Mouse (Mus musculus): ENCODE measurements at regions not wholly inside any gene's neighbourhood (a gene's known extent, or its start where the extent isn't known, plus 50 kb on each side); places are given as distances from the start of the nearest gene placed in this dataset.

DNA sequence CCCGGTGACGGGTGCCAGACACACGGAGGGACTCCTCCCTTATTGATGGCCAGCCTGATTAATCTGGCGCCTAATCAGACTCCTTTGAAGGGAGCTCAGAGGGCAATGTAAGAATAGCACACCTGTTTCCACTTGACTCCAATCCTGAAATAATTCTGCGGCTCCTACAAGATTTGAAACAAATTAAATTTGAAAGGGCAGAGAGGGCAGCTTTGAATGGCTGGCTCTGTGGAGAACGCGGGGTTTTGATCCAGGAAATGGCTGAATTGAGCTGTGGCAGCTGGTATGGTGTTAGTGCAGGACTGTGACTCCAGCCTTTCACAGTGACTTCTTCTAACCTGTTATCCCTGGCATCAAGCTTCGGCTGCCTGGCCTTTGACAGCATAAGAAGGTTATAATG is 232.0 kb upstream of the Mpped2 start:
- peaks cover 13% of the 10 kb centered on the region for H3K4me1 ChIP-seq (ENCODE audit: control insufficient read depth, insufficient read depth)
- no peak overlapping the region for H3K27ac ChIP-seq (ENCODE audit: low read depth)
- no peak for DNase-seq (ENCODE audit: low spot score)
- no peaks in the 10 kb centered on the region for H3K9me3 ChIP-seq (replicated peaks; ENCODE audit: control insufficient read depth, low read length)
- WGBS = 26% methylated on average over 8 of the region's 8 CpGs
- ATAC-seq (ENCODE audit: insufficient read depth, low read depth) = 0 out of 2 replicates have a peak, but pooled peaks have one; percentile 20
- no peaks in the 10 kb centered on the region for H3K36me3 ChIP-seq (replicated peaks; ENCODE audit: control insufficient read depth, insufficient read depth, low read length)
- H3K27me3 ChIP-seq (ENCODE audit: control insufficient read depth, insufficient read depth, low read length) = no peaks in the 10 kb centered on the region
- TF ChIP-seq CTCF (IDR thresholded peaks at IDR 0.05; ENCODE audit: low read depth) (no peak), EP300 (IDR thresholded peaks at IDR 0.05; ENCODE audit: low read depth) (no peak)
- no peak overlapping the region for H3K4me3 ChIP-seq (ENCODE audit: low read depth, low read length)
- H3K9ac ChIP-seq (replicated peaks; ENCODE audit: low read depth, low read length) = no peak overlapping the region
- peak overlapping the region; percentile 33; the same call in 1 of the 2 replicates for H3K4me2 ChIP-seq (ENCODE audit: low read depth, low read length)

DNA sequence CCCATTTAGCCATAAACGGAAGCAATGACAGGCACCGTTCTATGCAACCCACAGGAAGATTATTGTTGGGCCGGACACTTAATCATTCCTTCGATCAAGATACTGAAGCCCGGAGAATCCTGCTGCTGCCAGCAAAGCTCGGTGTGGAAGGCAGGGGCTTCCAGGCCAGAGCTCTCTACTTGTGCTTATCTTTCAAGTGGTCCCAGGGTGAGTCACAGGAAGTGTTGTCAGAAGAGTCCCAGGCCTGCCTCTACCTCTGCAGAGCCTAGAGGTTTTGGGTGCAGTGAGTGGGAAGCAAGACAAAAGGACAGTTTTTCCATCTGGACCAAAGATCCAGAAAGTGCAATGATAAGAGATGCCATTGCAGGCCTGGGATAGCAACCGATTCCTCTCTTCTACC is 231.6 kb upstream of the Mpped2 start:
- no peaks in the 10 kb centered on the region for H3K9me3 ChIP-seq (replicated peaks; ENCODE audit: control insufficient read depth, low read length)
- H3K27me3 ChIP-seq (ENCODE audit: control insufficient read depth, insufficient read depth, low read length) = no peaks in the 10 kb centered on the region
- no peak overlapping the region for H3K27ac ChIP-seq (ENCODE audit: low read depth)
- peak overlapping the region; percentile 33; the same call in 1 of the 2 replicates for H3K4me2 ChIP-seq (ENCODE audit: low read depth, low read length)
- no peak overlapping the region for H3K9ac ChIP-seq (replicated peaks; ENCODE audit: low read depth, low read length)
- peaks cover 13% of the 10 kb centered on the region for H3K4me1 ChIP-seq (ENCODE audit: control insufficient read depth, insufficient read depth)
- H3K36me3 ChIP-seq (replicated peaks; ENCODE audit: control insufficient read depth, insufficient read depth, low read length) = no peaks in the 10 kb centered on the region
- peak; percentile 39 for DNase-seq (ENCODE audit: low spot score)
- no peak overlapping the region for H3K4me3 ChIP-seq (ENCODE audit: low read depth, low read length)
- no peak for TF ChIP-seq CTCF (IDR thresholded peaks at IDR 0.05; ENCODE audit: low read depth)
- TF ChIP-seq EP300 (IDR thresholded peaks at IDR 0.05; ENCODE audit: low read depth) = no peak
- WGBS = 5% methylated on average over 7 of the region's 7 CpGs
- ATAC-seq (ENCODE audit: insufficient read depth, low read depth) = peak; percentile 83

DNA sequence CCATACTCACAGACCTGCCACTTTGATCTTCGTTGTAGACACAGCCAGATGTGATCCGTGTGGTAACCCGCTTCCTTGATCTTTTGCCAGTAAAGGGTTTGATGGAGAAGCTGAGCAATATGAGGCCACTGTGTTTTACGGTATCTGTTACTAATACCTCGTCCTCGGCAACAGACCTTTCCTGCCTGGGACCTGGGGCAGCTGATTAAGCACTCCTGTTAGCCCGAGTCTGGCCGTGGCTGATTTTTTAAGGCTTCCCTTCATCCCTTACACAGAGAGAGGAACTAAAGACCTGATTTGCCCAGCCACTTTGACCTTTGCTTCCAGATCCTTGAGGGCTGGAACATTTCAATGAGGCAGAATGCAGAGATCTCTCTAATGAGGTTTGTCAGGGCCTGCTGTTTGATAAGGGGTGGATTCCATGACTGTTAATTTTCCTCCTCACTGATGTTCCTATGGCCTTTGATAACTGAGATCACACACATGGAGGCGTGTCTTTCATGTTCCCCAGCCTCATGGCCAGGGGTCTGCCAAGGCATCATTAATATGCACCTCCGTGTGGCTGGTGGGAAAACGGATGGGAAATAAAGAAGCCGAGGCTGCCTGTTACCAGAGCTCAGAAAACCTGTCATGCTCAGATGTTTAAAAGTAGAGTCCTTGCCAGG is 231.0 kb upstream of the Mpped2 start:
- 29% methylated on average over 12 of the region's 12 CpGs for WGBS
- DNase-seq (ENCODE audit: low spot score) = no peak
- Histone ChIP-seq H3K9me3 (replicated peaks; ENCODE audit: control insufficient read depth, low read length) (no peaks in the 10 kb centered on the region), H3K27ac (ENCODE audit: low read depth) (no peak overlapping the region), H3K4me2 (ENCODE audit: low read depth, low read length) (no peak overlapping the region), H3K9ac (replicated peaks; ENCODE audit: low read depth, low read length) (no peak overlapping the region), H3K36me3 (replicated peaks; ENCODE audit: control insufficient read depth, insufficient read depth, low read length) (no peaks in the 10 kb centered on the region), H3K4me1 (ENCODE audit: control insufficient read depth, insufficient read depth) (peaks cover 13% of the 10 kb centered on the region), H3K27me3 (ENCODE audit: control insufficient read depth, insufficient read depth, low read length) (no peaks in the 10 kb centered on the region), H3K4me3 (ENCODE audit: low read depth, low read length) (no peak overlapping the region)
- no peak for ATAC-seq (ENCODE audit: insufficient read depth, low read depth)
- TF ChIP-seq CTCF (IDR thresholded peaks at IDR 0.05; ENCODE audit: low read depth) (no peak), EP300 (IDR thresholded peaks at IDR 0.05; ENCODE audit: low read depth) (no peak)

DNA sequence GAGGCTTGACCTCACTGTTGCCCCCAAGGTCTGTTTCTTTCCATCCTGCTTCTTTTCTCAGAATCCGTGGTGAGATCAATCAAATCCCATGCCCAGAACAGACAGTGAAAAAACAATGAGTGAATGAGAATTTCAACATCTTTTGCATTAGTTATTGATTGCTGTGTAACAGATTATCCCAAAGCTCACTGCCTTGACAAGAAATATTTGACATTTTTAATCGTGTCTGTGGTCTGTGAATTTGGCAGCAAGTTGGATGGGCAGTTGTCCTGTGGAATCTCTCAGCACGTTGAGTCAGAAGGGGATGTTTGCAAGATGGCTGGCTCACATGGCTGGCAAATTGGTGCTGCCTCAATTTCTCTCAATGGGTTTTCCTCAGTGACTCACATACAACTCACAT is 228.0 kb upstream of the Mpped2 start:
- WGBS = 67% methylated on average over 3 of the region's 3 CpGs

DNA sequence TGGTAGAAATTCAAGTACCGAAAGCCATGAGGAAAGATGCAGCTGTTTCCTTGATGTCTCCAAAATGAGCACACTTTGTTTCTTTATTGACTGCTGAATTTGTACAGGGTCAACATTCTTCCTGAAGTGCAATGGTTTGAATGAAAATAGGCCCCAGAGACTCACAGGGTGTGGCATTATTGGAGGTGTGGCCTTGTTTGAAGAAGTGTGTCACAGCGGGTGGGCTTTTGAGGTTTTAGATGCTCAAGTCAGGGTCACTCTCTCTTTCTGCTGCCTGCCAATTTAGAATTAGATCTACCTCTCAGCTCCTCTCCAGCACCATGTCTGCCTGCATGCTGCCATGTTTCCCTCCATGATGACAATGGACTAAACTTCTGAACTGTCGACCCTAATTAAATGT is 227.2 kb upstream of the Mpped2 start:
- 91% methylated on average over 3 of the region's 3 CpGs for WGBS
- Histone ChIP-seq H3K4me2 (ENCODE audit: low read depth, low read length) (no peak overlapping the region), H3K36me3 (replicated peaks; ENCODE audit: control insufficient read depth, insufficient read depth, low read length) (no peaks in the 10 kb centered on the region), H3K27ac (ENCODE audit: low read depth) (no peak overlapping the region), H3K9me3 (replicated peaks; ENCODE audit: control insufficient read depth, low read length) (no peaks in the 10 kb centered on the region), H3K4me1 (ENCODE audit: control insufficient read depth, insufficient read depth) (peaks cover 21% of the 10 kb centered on the region), H3K9ac (replicated peaks; ENCODE audit: low read depth, low read length) (no peak overlapping the region), H3K27me3 (ENCODE audit: control insufficient read depth, insufficient read depth, low read length) (no peaks in the 10 kb centered on the region), H3K4me3 (ENCODE audit: low read depth, low read length) (no peak overlapping the region)
- ATAC-seq (ENCODE audit: insufficient read depth, low read depth) = no peak
- no peak for TF ChIP-seq EP300 (IDR thresholded peaks at IDR 0.05; ENCODE audit: low read depth)
- no peak for TF ChIP-seq CTCF (IDR thresholded peaks at IDR 0.05; ENCODE audit: low read depth)
- DNase-seq (ENCODE audit: low spot score) = no peak

More for the DNA sequence above, 228.0 kb upstream of the Mpped2 start:
- Histone ChIP-seq H3K9me3 (replicated peaks; ENCODE audit: control insufficient read depth, low read length) (no peaks in the 10 kb centered on the region), H3K4me1 (ENCODE audit: control insufficient read depth, insufficient read depth) (peaks cover 20% of the 10 kb centered on the region), H3K27ac (ENCODE audit: low read depth) (no peak overlapping the region), H3K4me3 (ENCODE audit: low read depth, low read length) (no peak overlapping the region), H3K4me2 (ENCODE audit: low read depth, low read length) (no peak overlapping the region), H3K9ac (replicated peaks; ENCODE audit: low read depth, low read length) (no peak overlapping the region), H3K27me3 (ENCODE audit: control insufficient read depth, insufficient read depth, low read length) (no peaks in the 10 kb centered on the region), H3K36me3 (replicated peaks; ENCODE audit: control insufficient read depth, insufficient read depth, low read length) (no peaks in the 10 kb centered on the region)
- DNase-seq (ENCODE audit: low spot score) (no peak), ATAC-seq (ENCODE audit: insufficient read depth, low read depth) (no peak)
- TF ChIP-seq CTCF (IDR thresholded peaks at IDR 0.05; ENCODE audit: low read depth) (no peak), EP300 (IDR thresholded peaks at IDR 0.05; ENCODE audit: low read depth) (no peak)

DNA sequence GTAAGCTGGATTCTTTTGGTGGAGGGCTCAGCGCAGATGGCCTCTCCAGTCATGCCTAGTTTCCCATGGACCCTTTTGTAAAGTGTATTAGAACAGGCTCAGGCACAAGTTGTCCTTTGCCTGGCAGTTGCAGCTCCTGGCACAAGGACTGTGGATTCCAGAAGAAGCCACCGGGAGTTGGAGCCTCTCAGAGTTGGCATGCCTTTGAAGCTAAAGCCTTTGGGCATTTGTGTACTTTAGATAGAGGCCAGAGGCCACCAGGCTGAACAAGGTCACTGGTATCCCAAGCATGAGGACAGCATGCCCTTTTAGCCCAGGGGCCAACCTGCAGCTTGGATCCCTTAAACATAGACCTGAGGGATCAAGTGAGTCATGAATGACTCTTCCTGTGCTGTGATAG is 223.9 kb upstream of the Mpped2 start:
- DNase-seq (ENCODE audit: low spot score) (peak; percentile 30), ATAC-seq (ENCODE audit: insufficient read depth, low read depth) (peak; percentile 67)
- TF ChIP-seq EP300 (IDR thresholded peaks at IDR 0.05; ENCODE audit: low read depth) = no peak
- TF ChIP-seq CTCF (IDR thresholded peaks at IDR 0.05; ENCODE audit: low read depth) = no peak
- H3K36me3 ChIP-seq (replicated peaks; ENCODE audit: control insufficient read depth, insufficient read depth, low read length) = no peaks in the 10 kb centered on the region
- H3K4me3 ChIP-seq (ENCODE audit: low read depth, low read length) = no peak overlapping the region
- no peak overlapping the region for H3K27ac ChIP-seq (ENCODE audit: low read depth)
- H3K4me2 ChIP-seq (ENCODE audit: low read depth, low read length) = no peak overlapping the region
- peaks cover 12% of the 10 kb centered on the region; the same call in 1 of the 2 replicates for H3K4me1 ChIP-seq (ENCODE audit: control insufficient read depth, insufficient read depth)
- no peaks in the 10 kb centered on the region for H3K27me3 ChIP-seq (ENCODE audit: control insufficient read depth, insufficient read depth, low read length)
- H3K9me3 ChIP-seq (replicated peaks; ENCODE audit: control insufficient read depth, low read length) = no peaks in the 10 kb centered on the region
- 59% methylated on average over 2 of the region's 2 CpGs for WGBS
- no peak overlapping the region for H3K9ac ChIP-seq (replicated peaks; ENCODE audit: low read depth, low read length)
